Comparison of ENCODE assay signal across 17 mouse cellular contexts in the genomic region with DNA sequence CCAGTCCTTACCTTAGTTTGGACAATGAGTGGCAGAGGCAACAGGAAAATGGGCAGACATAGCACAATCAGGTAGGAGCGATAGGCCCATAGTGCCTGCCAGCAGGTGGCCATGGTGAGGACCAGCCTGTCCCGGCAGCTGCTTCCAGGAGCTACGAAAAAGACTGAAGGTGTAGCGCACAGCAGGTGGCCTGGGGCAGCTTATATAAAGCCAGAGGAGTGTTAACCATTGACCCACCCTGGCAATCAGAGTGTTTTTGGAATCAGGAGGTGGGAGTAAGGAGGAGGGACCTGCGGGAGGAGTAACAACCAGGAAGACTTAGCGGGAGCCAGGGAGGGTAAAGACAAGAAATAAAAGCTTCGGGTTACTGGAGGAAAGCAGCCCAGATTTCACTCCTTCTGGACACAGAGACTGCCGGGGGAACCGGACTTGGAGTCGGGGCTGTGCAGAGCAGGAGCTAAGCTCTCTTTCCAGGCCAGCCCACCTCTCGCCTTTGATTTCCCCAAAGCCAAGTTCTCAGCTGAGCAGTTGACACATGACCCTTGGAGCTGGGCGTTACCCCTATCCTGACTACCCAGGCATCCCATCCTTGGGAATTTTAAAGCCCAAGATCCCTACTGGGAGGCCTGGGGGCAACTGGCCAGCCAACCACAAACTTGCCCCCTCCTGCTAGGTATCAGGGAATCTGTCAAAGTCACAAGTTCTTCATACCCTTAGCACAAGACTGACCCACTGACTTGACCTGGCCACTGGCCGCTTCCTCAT. TPM values are rescaled to one million over a fixed set of nuclear protein-coding genes. Genes with fewer than 3 reads are reported as not detected.
DNase-seq lines count a peak whose midpoint lies in the region; TF ChIP-seq lines count a peak whose summit lies in the region.
"Had no signal": no experiment of that assay in that cellular context is flagged by ENCODE, and none has a peak within 500 bp of the region (broad histone marks: within the 10 kb centered on the region; RNA-seq: fewer than 3 reads in every experiment).

Gene Slc13a2 (minus strand): TSS at position 163 of the 765 bp plus-strand sequence.

- no peak within 1 kb of the TSS for H3K27ac ChIP-seq in midbrain, embryonic 10.5 days (replicated peaks)
- H3K27ac ChIP-seq: embryonic facial prominence, embryonic 13.5 days; limb, embryonic 12.5 days; macrophage had no signal

- H3K4me1 ChIP-seq in lung, adult 2 months (ENCODE audit: control insufficient read depth, insufficient read depth, low read length): peaks cover 9% of the 10 kb centered on the region; the same call in 1 of the 2 replicates
- peaks cover 6% of the 10 kb centered on the region; the same call in 1 of the 2 replicates for H3K4me1 ChIP-seq in midbrain, embryonic 10.5 days

- peaks cover 8% of the 10 kb centered on the region for H3K27me3 ChIP-seq in midbrain, embryonic 10.5 days (ENCODE audit: low read depth, poor library complexity, severe bottlenecking)

- TF ChIP-seq POLR2A in lung, adult 2 months (IDR thresholded peaks at IDR 0.05; ENCODE audit: borderline replicate concordance, extremely low read depth, low read depth, low read length): no peak

- no peak within 1 kb of the TSS for H3K4me3 ChIP-seq in lung, adult 2 months (replicated peaks; ENCODE audit: extremely low read depth, low read depth, low read length)
- H3K4me3 ChIP-seq in midbrain, embryonic 10.5 days: no peak within 1 kb of the TSS
- H3K4me3 ChIP-seq: embryonic facial prominence, embryonic 13.5 days; limb, embryonic 12.5 days had no signal

- DNase-seq in lung, adult 2 months: no peak
- DNase-seq in lung, postnatal 14 days: no peak
- DNase-seq in ZHBTc4 (ENCODE audit: low read depth, low spot score): peak; percentile 89
- peak; percentile 89 to 90 for DNase-seq in kidney, adult 8-10 months
- peak; percentile 56 to 75 for DNase-seq in kidney, postnatal 4 days
- no peak for DNase-seq in neural tube, embryonic 10.5 days (ENCODE audit: extremely low spot score, low spot score)
- no peak for DNase-seq in layer of hippocampus, postnatal 36 days
- DNase-seq in midbrain, embryonic 10.5 days (ENCODE audit: low spot score): no peak
- DNase-seq: heart, postnatal 14 days; right cerebral cortex, adult 18-20 months; thymus, adult 18-20 months had no signal

- TF ChIP-seq CTCF in lung, adult 2 months (IDR thresholded peaks at IDR 0.05; ENCODE audit: insufficient read depth, low read length): 0 out of 2 replicates have a peak, but pooled peaks have one; percentile 14

- no peaks in the 10 kb centered on the region for H3K36me3 ChIP-seq in midbrain, embryonic 10.5 days
- H3K36me3 ChIP-seq: embryonic facial prominence, embryonic 13.5 days; limb, embryonic 12.5 days had no signal

- WGBS in lung, adult 2 months: 31% methylated on average over 13 of the region's 13 CpGs
- 41% methylated on average over 13 of the region's 13 CpGs for WGBS in midbrain, embryonic 10.5 days

- H3K9me3 ChIP-seq in midbrain, embryonic 10.5 days (replicated peaks): no peaks in the 10 kb centered on the region
- H3K9me3 ChIP-seq: embryonic facial prominence, embryonic 13.5 days; limb, embryonic 12.5 days had no signal

RNA-seq across cellular contexts. Expression of gene Slc13a2, which starts in this region (rescaled TPM):
- 1.5 and 1.9 TPM in 2 replicates for polyA plus RNA-seq in lung, adult 2 months (2012; rRNA removed)
- not detected for total RNA-seq in layer of hippocampus, postnatal 36 days (2021)
- polyA plus RNA-seq in midbrain, embryonic 10.5 days (2016; fragmentation: Nextera tagmentation; extraction: Ambion mirVana): not detected in 2 replicates
- total RNA-seq: heart, postnatal 14 days; MEL; monocyte, adult 5-6 weeks had no signal
- polyA plus RNA-seq: embryonic facial prominence, embryonic 13.5 days; forebrain, embryonic 11.5 days; limb, embryonic 12.5 days had no signal

Comparison
In these comparisons a context has a peak if more than half of its experiments do, and no peak if none do; other contexts are left out.
1. DNase-seq: peak in ZHBTc4 (single experiment), kidney, adult 8-10 months (2 of 2) and kidney, postnatal 4 days (2 of 2); none in lung, adult 2 months (single experiment), lung, postnatal 14 days (single experiment), neural tube, embryonic 10.5 days (single experiment), layer of hippocampus, postnatal 36 days (0 of 2) and midbrain, embryonic 10.5 days (single experiment).